Mouse (Mus musculus): Measurements from ENCODE around the gene Hectd4. TPM values are rescaled to one million over a fixed set of nuclear protein-coding genes. Genes with fewer than 3 reads are reported as not detected.

Hectd4 gene
- polyA plus RNA-seq, 1 experiment from 2014 or later: 35.4 TPM

DNA sequence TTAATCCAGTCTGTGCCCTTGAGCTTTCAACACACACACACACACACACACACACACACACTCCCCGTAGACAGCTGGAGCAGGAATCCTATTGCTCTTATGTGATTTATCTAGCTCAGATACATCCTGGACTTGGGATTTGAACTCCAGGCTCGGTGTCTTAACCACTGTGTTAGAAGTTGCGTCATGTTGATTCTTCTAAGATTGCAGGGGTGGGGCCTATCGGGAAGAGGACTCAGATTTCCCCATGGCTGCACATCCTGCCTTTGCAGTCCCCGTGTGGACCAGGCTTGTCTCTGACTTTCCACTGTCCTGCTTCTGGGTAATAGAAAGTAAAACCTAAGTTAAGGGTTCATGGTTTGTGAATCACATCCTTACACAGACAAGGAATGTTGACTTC, 180.0 kb downstream of the Hectd4 start:
- Histone ChIP-seq H3K4me1 (ENCODE audit: control insufficient read depth, insufficient read depth, low read length) (peaks cover 8% of the 10 kb centered on the region), H3K4me2 (ENCODE audit: low read length) (no peak overlapping the region), H3K27me3 (ENCODE audit: control insufficient read depth, insufficient read depth, low read length) (no peaks in the 10 kb centered on the region), H3K4me3 (replicated peaks; ENCODE audit: low read depth, low read length) (no peak overlapping the region), H3K36me3 (ENCODE audit: control insufficient read depth, insufficient read depth, low read length) (peaks cover 12% of the 10 kb centered on the region; the same call in 1 of the 2 replicates), H3K9ac (replicated peaks; ENCODE audit: low read length) (no peak overlapping the region), H3K9me3 (ENCODE audit: control insufficient read depth, low read length) (no peaks in the 10 kb centered on the region), H3K27ac (replicated peaks; ENCODE audit: low read depth, low read length) (no peak overlapping the region)
- ATAC-seq (ENCODE audit: low FRiP score, low TSS enrichment) (no peak), DNase-seq (no peak)
- 82% methylated on average over 5 of the region's 5 CpGs for WGBS

DNA sequence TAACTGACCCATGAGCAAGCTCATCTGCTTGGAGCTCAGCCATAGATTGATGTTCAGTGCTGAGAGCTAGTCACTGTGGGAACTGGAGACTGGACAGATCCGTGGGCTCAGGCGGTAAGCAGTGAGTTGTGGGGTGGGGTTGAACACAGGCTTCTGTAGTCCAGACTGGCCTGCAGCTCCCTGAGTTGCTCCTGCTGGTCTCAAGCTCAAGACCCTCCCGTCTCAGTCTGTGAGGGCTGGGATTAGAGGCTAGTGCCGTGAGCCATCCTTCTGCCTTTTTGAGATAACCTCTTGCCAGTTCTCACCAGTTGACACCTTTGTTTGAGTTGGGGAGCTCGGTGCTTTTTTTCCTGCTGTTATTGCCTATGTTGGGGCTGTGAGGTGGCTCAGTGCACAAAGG, 180.8 kb downstream of the Hectd4 start:
- peaks cover 8% of the 10 kb centered on the region for H3K4me1 ChIP-seq (ENCODE audit: control insufficient read depth, insufficient read depth, low read length)
- H3K9me3 ChIP-seq (ENCODE audit: control insufficient read depth, low read length): no peaks in the 10 kb centered on the region
- H3K27me3 ChIP-seq (ENCODE audit: control insufficient read depth, insufficient read depth, low read length): no peaks in the 10 kb centered on the region
- no peak overlapping the region for H3K27ac ChIP-seq (replicated peaks; ENCODE audit: low read depth, low read length)
- no peak for ATAC-seq (ENCODE audit: low FRiP score, low TSS enrichment)
- DNase-seq: no peak
- no peak overlapping the region for H3K4me2 ChIP-seq (ENCODE audit: low read length)
- whole genome bisulfite sequencing: 87% methylated on average over 5 of the region's 5 CpGs
- no peak overlapping the region for H3K4me3 ChIP-seq (replicated peaks; ENCODE audit: low read depth, low read length)
- H3K9ac ChIP-seq (replicated peaks; ENCODE audit: low read length): no peak overlapping the region
- H3K36me3 ChIP-seq (ENCODE audit: control insufficient read depth, insufficient read depth, low read length): peaks cover 12% of the 10 kb centered on the region; the same call in 1 of the 2 replicates

DNA sequence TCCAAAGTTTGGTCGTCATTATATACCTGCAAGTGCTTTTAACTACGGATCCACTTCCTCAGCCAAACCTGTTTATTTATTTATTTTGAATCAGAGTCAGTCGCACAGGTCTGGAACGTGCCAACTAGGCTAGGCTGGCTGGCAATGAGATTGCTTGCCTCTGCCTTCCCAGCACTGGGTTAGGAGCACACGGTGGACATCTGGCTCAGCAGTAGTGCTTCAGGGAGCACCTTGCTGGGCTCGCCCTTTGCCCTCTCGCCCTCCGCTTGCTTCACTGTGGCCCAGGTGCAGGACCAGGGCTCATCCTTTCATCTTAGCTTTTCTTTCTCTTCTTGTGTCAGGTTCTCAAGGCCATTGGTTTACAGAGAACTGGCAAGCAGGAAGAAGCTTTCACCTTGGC, 187.8 kb downstream of the Hectd4 start:
- 95% methylated on average over 8 of the region's 8 CpGs for WGBS

DNA sequence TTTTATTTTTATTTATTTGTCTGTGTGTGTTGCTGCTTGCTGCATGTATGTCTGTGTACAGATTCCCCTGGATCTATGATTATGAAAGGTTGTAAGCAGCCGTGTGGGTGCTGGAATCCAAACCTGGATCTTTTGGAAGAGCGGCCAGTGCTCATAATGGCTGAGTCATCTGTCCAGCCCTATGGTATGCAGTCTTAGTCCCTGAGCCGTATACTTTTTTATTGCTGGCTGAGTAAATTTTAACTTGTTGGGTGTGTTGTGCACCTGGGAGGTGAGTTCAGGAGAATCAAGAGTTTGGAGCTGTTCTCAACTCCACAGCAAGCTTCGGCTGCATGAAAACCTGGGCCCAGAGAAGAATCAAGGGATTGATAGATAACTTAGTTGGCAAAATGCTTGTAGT, 191.0 kb downstream of the Hectd4 start:
- no peak overlapping the region for H3K4me2 ChIP-seq (ENCODE audit: low read length)
- no peaks in the 10 kb centered on the region for H3K9me3 ChIP-seq (ENCODE audit: control insufficient read depth, low read length)
- 96% methylated on average over 4 of the region's 4 CpGs for WGBS
- H3K9ac ChIP-seq (replicated peaks; ENCODE audit: low read length): no peak overlapping the region
- H3K27ac ChIP-seq (replicated peaks; ENCODE audit: low read depth, low read length): no peak overlapping the region
- no peaks in the 10 kb centered on the region for H3K4me1 ChIP-seq (ENCODE audit: control insufficient read depth, insufficient read depth, low read length)
- no peak for DNase-seq
- H3K4me3 ChIP-seq (replicated peaks; ENCODE audit: low read depth, low read length): no peak overlapping the region
- no peaks in the 10 kb centered on the region for H3K27me3 ChIP-seq (ENCODE audit: control insufficient read depth, insufficient read depth, low read length)
- peaks cover 79% of the 10 kb centered on the region for H3K36me3 ChIP-seq (ENCODE audit: control insufficient read depth, insufficient read depth, low read length)
- ATAC-seq (ENCODE audit: low FRiP score, low TSS enrichment): no peak

More for the DNA sequence above, 187.8 kb downstream of the Hectd4 start:
- Histone ChIP-seq H3K27ac (replicated peaks; ENCODE audit: low read depth, low read length) (no peak overlapping the region), H3K4me2 (ENCODE audit: low read length) (no peak overlapping the region), H3K27me3 (ENCODE audit: control insufficient read depth, insufficient read depth, low read length) (no peaks in the 10 kb centered on the region), H3K9me3 (ENCODE audit: control insufficient read depth, low read length) (no peaks in the 10 kb centered on the region), H3K36me3 (ENCODE audit: control insufficient read depth, insufficient read depth, low read length) (peaks cover 54% of the 10 kb centered on the region), H3K4me1 (ENCODE audit: control insufficient read depth, insufficient read depth, low read length) (no peaks in the 10 kb centered on the region), H3K9ac (replicated peaks; ENCODE audit: low read length) (no peak overlapping the region), H3K4me3 (replicated peaks; ENCODE audit: low read depth, low read length) (no peak overlapping the region)
- DNase-seq (no peak), ATAC-seq (ENCODE audit: low FRiP score, low TSS enrichment) (no peak)

Other genes starting within 250 kb of the Hectd4 start
- 15.6 and 15.8 TPM in 2 replicates for gene Rph3a, start 210.1 kb upstream of the Hectd4 start, polyA plus RNA-seq (2014; fragmentation: Nextera tagmentation; extraction: Ambion mirVana)
- 29.7 and 32.7 TPM in 2 replicates for gene Ptpn11, start 28.8 kb upstream of the Hectd4 start, polyA plus RNA-seq (2014; fragmentation: Nextera tagmentation; extraction: Ambion mirVana)
- 432 and 438 TPM in 2 replicates for gene Rpl6, start 15.7 kb upstream of the Hectd4 start, polyA plus RNA-seq (2014; fragmentation: Nextera tagmentation; extraction: Ambion mirVana)
- gene Trafd1, start 165.4 kb downstream of the Hectd4 start, polyA plus RNA-seq (2014; fragmentation: Nextera tagmentation; extraction: Ambion mirVana): 137 and 146 TPM in 2 replicates
- gene Naa25, start 177.7 kb downstream of the Hectd4 start, polyA plus RNA-seq (2014; fragmentation: Nextera tagmentation; extraction: Ambion mirVana): 42.9 and 60.7 TPM in 2 replicates
- gene Tmem116, start 231.7 kb downstream of the Hectd4 start, polyA plus RNA-seq (2014; fragmentation: Nextera tagmentation; extraction: Ambion mirVana): 1.7 and 2.0 TPM in 2 replicates
- 129 and 151 TPM in 2 replicates for gene Erp29, start 232.3 kb downstream of the Hectd4 start, polyA plus RNA-seq (2014; fragmentation: Nextera tagmentation; extraction: Ambion mirVana)